Comparison of ENCODE assay signal across 10 mouse cellular contexts in the genomic region with DNA sequence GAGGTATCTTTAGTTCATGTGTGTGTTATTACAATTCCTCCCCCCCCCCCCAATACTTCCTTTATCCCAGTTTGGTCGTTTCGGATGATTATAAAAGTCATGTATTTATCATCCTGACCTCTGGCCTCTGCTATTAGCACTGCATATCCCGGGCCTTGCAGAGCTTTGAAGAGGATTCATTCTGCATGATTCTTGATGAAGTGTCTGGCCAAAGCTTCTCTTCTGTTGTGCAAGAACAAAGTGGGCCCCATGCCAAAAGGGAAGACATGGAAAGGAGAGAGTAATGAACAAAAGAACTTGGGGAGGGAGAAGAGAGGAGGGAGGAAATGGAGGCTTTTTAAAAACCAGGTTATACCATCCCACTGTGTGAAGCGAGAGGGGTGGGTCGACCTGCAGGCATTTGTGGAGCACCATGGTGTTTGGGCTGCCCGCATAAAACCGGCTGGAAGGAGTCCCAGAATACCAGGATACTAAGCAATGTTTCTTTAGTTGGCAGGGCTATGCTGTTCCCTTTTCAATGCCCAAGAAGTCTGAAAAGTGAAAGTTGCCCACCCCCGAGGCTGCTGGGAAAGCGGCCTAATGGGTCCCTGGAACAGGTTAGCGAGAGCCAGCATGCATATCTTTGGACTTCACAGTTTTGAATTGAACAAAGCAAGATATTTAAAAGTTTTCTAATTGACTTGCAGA.
DNase-seq lines count a peak whose midpoint lies in the region; ATAC-seq and TF ChIP-seq lines count a peak whose summit lies in the region.
"Had no signal": no experiment of that assay in that cellular context is flagged by ENCODE, and none has a peak within 500 bp of the region (broad histone marks: within the 10 kb centered on the region; RNA-seq: fewer than 3 reads in every experiment).

No protein-coding gene starts in this region.

- H3K27ac ChIP-seq in heart, embryonic 10.5 days: no peak overlapping the region
- no peak overlapping the region for H3K27ac ChIP-seq in forebrain, postnatal 0 days (ENCODE audit: low read depth, low read length)
- H3K27ac ChIP-seq: limb, embryonic 12.5 days had no signal

- H3K9me3 ChIP-seq in heart, embryonic 10.5 days: no peaks in the 10 kb centered on the region
- no peaks in the 10 kb centered on the region for H3K9me3 ChIP-seq in forebrain, postnatal 0 days (ENCODE audit: low read length)
- H3K9me3 ChIP-seq: limb, embryonic 12.5 days had no signal

- DNase-seq in heart, adult 11 months: peak; percentile 89
- DNase-seq in heart, embryonic 10.5 days (ENCODE audit: low spot score): no peak
- peak; percentile 25 to 40 for DNase-seq in adrenal gland, adult 18-20 months (ENCODE audit: low spot score in 2 of 2)
- DNase-seq in forebrain, postnatal 0 days: peak; percentile 72
- peak; percentile 40 for DNase-seq in left cerebral cortex, postnatal 4 days
- DNase-seq in right cerebral cortex, postnatal 4 days: peak; percentile 29
- DNase-seq in liver: no peak

- ATAC-seq in forebrain, postnatal 0 days: peak; percentile 46
- ATAC-seq in megakaryocyte progenitor cell, adult 5-6 weeks (replicated peaks; ENCODE audit: poor library complexity): no peak

- H3K4me1 ChIP-seq in heart, embryonic 10.5 days: peaks cover 3% of the 10 kb centered on the region; the same call in 1 of the 2 replicates
- no peaks in the 10 kb centered on the region for H3K4me1 ChIP-seq in forebrain, postnatal 0 days (ENCODE audit: insufficient read depth)

- H3K36me3 ChIP-seq in heart, embryonic 10.5 days: no peaks in the 10 kb centered on the region
- no peaks in the 10 kb centered on the region for H3K36me3 ChIP-seq in forebrain, postnatal 0 days (ENCODE audit: insufficient read depth)
- H3K36me3 ChIP-seq: G1E; limb, embryonic 12.5 days had no signal

- 77% methylated on average over 10 of the region's 10 CpGs for WGBS in heart, embryonic 10.5 days
- 39% methylated on average over 10 of the region's 10 CpGs for WGBS in forebrain, postnatal 0 days

- no peak for TF ChIP-seq CTCF in forebrain, postnatal 0 days (IDR thresholded peaks at IDR 0.05; ENCODE audit: low read depth)

- H3K9ac ChIP-seq in forebrain, postnatal 0 days: no peak overlapping the region
- H3K9ac ChIP-seq: limb, embryonic 12.5 days had no signal

- intact Hi-C loops in left cerebral cortex, postnatal 4 days (cut with DNase I): no loop called here

- no peaks in the 10 kb centered on the region for H3K27me3 ChIP-seq in heart, embryonic 10.5 days (ENCODE audit: insufficient read depth, poor library complexity, severe bottlenecking)
- no peaks in the 10 kb centered on the region for H3K27me3 ChIP-seq in forebrain, postnatal 0 days (ENCODE audit: insufficient read depth, low read length)
- H3K27me3 ChIP-seq: limb, embryonic 12.5 days had no signal

- no peak overlapping the region for H3K4me2 ChIP-seq in forebrain, postnatal 0 days (ENCODE audit: low read depth)
- H3K4me2 ChIP-seq: limb, embryonic 12.5 days had no signal

- no peak overlapping the region for H3K4me3 ChIP-seq in heart, embryonic 10.5 days
- no peak overlapping the region for H3K4me3 ChIP-seq in forebrain, postnatal 0 days (ENCODE audit: low read depth, low read length)
- H3K4me3 ChIP-seq: limb, embryonic 12.5 days had no signal

Comparison
In these comparisons a context has a peak if more than half of its experiments do, and no peak if none do; other contexts are left out.
1. DNase-seq: peak in heart, adult 11 months (single experiment), adrenal gland, adult 18-20 months (2 of 2), forebrain, postnatal 0 days (single experiment), left cerebral cortex, postnatal 4 days (single experiment) and right cerebral cortex, postnatal 4 days (single experiment); none in heart, embryonic 10.5 days (single experiment) and liver (single experiment).